Mouse (Mus musculus) hindbrain, embryonic 14.5 days (tissue): Measurements from ENCODE around the gene Nrbf2. TPM values are rescaled to one million over a fixed set of nuclear protein-coding genes. Genes with fewer than 3 reads are reported as not detected.

ENCODE experiments used
- polyA plus RNA-seq: library from polyadenylated mRNA; unstranded; fragments of >200 nt; fragmentation: Nextera tagmentation; extraction: Ambion mirVana; gene quantifications from 2 replicates; pipeline ENCODE4 v1.2.1, GENCODE M21; 2014

Nrbf2 gene
- polyA plus RNA-seq, 1 experiment from 2014 or later = 44.4 TPM

Other genes starting within 250 kb of the Nrbf2 start
- gene Jmjd1c, start 189.2 kb downstream of the Nrbf2 start, polyA plus RNA-seq = 41.7 and 59.5 TPM in 2 replicates
- gene Reep3, start 188.4 kb downstream of the Nrbf2 start, polyA plus RNA-seq = 32.4 and 32.8 TPM in 2 replicates